Mouse (Mus musculus) lung, adult 2 months (tissue): ENCODE results near the gene Spata21. TPM values are rescaled to one million over a fixed set of nuclear protein-coding genes. Genes with fewer than 3 reads are reported as not detected.
A peak's percentile ranks its signal among the peaks of the same experiment; 100 is the strongest.

ENCODE experiments used
- DNase-seq: peaks from one replicate; pipeline ENCODE4 v3.0.0; 2022
- H3K4me1 ChIP-seq: fragments of 200-500 bp; 2 replicates; pipeline ENCODE4 v1.6.1; 2011; ENCODE audit warnings: low read length; ENCODE audit not compliant: control insufficient read depth, insufficient read depth
- H3K4me3 ChIP-seq: fragments of 200-500 bp; replicated peaks from 2 replicates; pipeline ENCODE3; 2011; ENCODE audit warnings: low read depth, mild to moderate bottlenecking, control low read depth, low read length; ENCODE audit errors: extremely low read depth
- CTCF ChIP-seq: fragments of 200-500 bp; IDR thresholded peaks from 2 replicates; pipeline ENCODE4 v1.5.1; 2011; ENCODE audit warnings: mild to moderate bottlenecking, low read length, control low read depth; ENCODE audit not compliant: insufficient read depth
- POLR2A ChIP-seq: fragments of 200-500 bp; IDR thresholded peaks from 2 replicates; pipeline ENCODE4 v1.6.1; 2011; ENCODE audit warnings: low read depth, mild to moderate bottlenecking, control low read depth, low read length, borderline replicate concordance; ENCODE audit errors: extremely low read depth
- WGBS: fragments of 180-500 bp; shearing (Covaris S2); methylation state at CpG from one replicate; pipeline ENCODE4 v1.1.7; 2018; 5-methylcytosine and 5-hydroxymethylcytosine counted together
- polyA plus RNA-seq: library from polyadenylated mRNA; depleted of rRNA; stranded (reverse); fragments of >200 nt; gene quantifications from 2 replicates; pipeline ENCODE4 v1.2.3, GENCODE M21; 2012

Spata21 gene
- polyA plus RNA-seq, 1 experiment, result not detected

DNA sequence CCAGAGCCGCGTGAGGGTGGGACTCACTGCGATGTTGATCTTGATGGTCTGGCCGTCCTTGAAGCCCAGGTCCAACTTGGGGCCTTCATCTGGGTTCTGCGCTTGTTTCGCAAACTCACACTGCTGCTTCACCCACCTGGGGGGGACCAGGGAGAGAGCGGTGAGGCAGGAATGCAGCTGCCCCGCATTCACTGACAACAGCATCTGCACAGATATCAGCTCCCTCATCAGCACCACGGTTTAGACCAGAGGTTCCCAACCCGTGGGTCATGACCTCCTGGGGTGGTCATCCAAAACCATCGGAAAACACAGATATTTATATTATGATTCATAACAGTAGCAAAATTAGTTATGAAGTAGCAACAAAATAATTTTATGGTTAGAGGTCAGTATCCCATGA lies 15.6 kb upstream of the Spata21 start:
- Histone ChIP-seq H3K4me1 (peaks cover 16% of the 10 kb centered on the region), H3K4me3 (no peak overlapping the region)
- no peak for DNase-seq
- 82% methylated on average over 11 of the region's 11 CpGs for WGBS
- TF ChIP-seq POLR2A, result no peak
- no peak for TF ChIP-seq CTCF

DNA sequence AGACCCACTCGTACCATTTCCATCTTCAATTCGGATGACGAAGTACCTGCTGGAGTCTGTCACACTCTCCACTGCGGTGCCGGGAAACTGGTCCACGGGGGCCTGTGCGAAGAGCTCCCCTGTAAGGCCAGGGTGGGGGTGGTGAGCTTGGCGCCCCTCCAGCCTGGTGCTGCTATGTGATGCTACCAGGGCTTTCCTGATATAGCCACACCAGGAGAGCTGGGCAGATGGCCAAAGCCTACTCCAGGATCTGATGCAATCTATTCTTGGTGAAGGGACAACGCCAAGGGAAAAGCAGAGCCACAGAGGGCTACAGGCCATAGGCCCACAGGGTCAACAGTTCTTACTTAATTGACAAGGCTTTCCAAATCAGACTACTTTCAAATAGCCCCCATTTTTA lies 14.5 kb upstream of the Spata21 start:
- peak; percentile 66 for DNase-seq
- H3K4me1 ChIP-seq, result peaks cover 16% of the 10 kb centered on the region
- whole genome bisulfite sequencing, result 45% methylated on average over 9 of the region's 9 CpGs
- TF ChIP-seq CTCF (no peak), POLR2A (no peak)
- H3K4me3 ChIP-seq, result no peak overlapping the region

DNA sequence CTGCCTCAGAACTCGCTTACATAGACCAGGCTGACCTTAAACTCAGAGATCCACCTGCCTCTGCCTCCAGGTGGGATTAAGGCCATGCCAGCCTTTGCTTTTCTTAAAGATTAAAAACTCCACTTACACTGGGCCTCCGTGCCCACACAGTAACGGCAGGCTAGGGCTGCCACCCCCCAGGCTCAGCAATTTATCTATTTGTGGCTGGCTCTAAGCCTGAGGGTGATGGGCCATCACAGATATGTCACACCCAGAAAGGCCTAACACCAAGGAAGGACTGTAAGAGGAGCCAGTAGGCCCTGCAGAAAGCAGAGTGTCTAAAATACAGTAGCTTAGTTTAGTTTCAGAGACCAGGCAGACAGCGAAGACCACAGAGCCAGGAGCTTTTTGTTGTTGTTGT lies 14.0 kb upstream of the Spata21 start:
- WGBS, result 85% methylated on average over 4 of the region's 4 CpGs
- Histone ChIP-seq H3K4me3 (no peak overlapping the region), H3K4me1 (peaks cover 16% of the 10 kb centered on the region)
- TF ChIP-seq CTCF, result no peak
- TF ChIP-seq POLR2A, result no peak
- no peak for DNase-seq

DNA sequence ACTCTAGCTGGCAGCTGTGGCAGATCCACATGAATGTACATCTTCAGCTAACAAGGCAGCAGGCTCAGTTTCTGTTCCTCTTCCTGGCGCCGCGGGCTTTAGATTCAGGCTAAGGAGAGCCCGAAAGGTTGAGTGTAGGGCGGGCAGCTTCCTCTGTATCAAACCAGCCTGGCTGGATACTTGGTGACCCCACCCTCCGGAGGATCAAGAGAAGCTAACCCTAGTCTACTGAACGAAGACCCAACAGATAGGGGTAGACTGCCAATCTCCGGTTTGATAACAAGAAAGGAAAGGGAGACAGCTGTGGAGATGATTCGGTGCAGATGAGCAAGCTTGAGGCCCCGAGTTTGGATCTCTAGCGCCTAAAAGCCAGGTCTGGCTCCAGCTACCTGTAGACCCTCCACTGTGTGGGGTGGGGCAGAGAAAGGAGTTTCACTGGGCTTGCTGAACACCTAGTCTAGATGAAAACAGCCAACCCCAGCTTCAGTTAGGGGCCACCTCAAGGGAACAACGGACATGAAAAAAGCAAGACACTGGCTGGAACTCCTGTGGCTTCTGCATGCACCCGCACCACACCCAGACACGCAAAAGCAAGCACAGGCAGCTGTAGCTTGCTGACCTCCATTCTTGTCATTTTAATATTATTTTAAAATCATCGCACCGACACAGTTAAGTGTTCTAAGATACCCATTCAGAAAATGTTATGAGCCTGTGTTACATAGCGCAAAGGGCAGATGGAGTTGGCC lies 11.2 kb upstream of the Spata21 start:
- H3K4me3 ChIP-seq, result peak overlapping the region; percentile 97
- no peak for DNase-seq
- TF ChIP-seq CTCF (no peak), POLR2A (no peak)
- H3K4me1 ChIP-seq, result peaks cover 16% of the 10 kb centered on the region
- WGBS, result 52% methylated on average over 17 of the region's 17 CpGs

DNA sequence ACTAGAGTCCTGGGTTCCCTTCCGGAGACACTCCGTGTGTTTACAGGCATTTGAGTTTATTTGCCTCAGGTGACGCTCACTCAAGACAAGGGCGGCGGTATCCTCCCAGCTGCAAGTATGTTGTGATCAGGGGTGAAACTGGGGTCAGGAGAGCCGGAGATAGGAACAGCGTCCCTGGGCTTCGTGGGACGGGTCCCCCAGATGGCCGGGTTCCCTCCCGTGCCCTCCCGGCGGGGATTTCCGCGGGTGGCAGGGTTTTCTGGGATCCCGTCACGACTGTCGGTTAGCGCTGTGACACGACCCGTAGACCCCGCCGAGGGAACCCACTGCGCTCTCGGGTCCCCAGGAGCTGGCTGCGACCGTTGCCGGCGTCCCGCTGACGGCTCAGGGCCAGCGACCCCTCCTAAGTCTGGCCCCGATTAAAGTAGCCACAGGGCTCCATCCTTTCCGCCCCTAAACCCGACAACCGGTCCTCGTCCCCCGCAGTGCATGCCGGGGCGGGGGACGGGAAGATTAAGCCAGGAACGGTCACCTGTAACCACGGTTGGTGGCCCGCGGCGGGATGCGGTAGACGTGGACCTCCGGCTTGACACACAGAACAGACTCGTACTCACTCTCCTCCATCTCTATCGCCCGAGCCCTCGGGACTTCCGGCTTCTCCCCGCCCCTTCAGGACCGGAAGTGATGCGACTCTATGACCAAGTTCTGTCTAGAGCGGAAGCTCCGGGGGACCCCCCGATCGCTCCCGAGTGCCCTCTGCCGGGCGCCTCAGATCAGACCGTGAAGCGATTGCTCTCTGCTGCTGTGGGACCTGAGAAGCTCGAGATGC lies 10.2 kb upstream of the Spata21 start, which contains the start of gene Necap2:
Necap2 (minus strand) TSS at position 677 of the 829 bp plus-strand sequence.
- TF ChIP-seq CTCF (peak; percentile 55), POLR2A (peak; percentile 98; the same call in 1 of the 2 replicates)
- peaks cover 16% of the 10 kb centered on the region for H3K4me1 ChIP-seq
- peak; percentile 94 for DNase-seq
- peak within 1 kb of the TSS; percentile 97 for H3K4me3 ChIP-seq
- under 1% methylated on average over 67 of the region's 67 CpGs for whole genome bisulfite sequencing

DNA sequence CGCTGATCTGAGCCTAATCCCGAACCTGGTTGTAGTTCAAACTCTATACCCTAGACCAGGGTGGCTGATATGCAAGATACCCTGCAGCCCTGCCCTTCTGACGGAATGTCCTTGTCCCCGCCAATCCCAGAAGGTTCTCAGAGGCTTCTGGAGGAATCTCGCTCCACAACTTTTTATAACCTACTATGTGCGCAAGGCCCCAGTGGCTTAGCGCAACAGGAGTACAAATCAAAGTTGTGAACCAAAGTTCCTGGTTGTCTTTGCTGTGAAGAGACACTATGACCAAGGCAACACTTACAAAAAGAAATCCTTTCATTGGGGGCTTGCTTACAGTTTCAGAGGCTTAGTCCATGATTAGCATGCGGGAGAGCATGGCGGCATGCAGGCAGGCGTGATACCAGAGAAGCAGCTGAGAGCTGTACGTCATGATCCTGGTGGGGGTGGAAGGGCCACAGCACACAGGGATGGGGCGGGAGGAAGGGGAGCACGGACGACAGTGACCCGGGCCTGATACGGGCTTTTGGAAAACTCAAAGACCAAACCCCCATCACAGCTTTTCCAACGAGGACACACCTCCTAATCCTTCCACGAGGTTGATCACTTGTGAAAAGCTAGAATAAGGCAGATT lies 9.5 kb upstream of the Spata21 start:
- peaks cover 16% of the 10 kb centered on the region for H3K4me1 ChIP-seq
- TF ChIP-seq CTCF, result no peak
- TF ChIP-seq POLR2A, result no peak
- 70% methylated on average over 18 of the region's 18 CpGs for WGBS
- H3K4me3 ChIP-seq, result no peak overlapping the region
- no peak for DNase-seq

DNA sequence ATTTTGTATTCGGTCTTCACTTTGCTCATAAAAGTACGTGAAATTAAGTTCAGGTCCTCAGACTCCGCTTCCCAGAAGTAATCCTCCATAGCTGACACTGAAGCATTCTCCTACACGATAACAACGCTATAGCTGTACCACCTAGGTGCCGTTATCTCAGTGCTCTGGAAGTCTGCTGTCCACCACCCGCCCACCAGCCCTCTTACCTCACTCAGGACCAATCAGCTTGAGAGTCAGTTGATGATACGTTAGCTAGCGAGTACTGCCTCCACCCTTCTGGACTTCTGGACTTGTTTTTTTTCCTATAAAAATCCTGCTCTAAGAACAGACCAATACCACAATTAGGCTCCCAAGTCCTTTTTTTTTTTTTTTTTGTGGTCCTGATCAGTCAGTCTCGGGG lies 1.3 kb upstream of the Spata21 start:
- DNase-seq, result no peak
- Histone ChIP-seq H3K4me1 (no peaks in the 10 kb centered on the region), H3K4me3 (no peak overlapping the region)
- TF ChIP-seq CTCF, result no peak
- no peak for TF ChIP-seq POLR2A
- 69% methylated on average over 10 of the region's 10 CpGs for WGBS

DNA sequence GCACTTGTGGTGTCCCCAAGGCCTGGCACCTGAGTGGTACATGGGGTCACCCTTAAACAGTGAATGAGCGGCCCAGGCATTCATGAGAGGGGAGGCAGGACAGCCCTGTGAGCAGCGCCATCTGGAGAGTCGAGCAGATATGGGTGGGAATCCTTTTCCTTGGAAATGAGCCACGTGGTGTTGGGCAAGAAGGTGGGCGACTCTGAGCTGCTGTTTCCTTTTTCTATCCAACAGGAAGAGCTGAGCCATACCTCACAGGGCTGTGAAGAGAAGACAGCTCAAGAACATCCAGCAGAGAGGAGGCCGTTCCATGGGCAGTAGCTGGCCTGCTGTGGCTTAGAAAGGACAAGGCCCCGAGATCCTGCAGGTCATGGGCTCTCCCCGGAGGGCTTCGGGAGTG lies 581 bp downstream of the Spata21 start:
- no peak overlapping the region for H3K4me3 ChIP-seq
- no peak for DNase-seq
- no peaks in the 10 kb centered on the region for H3K4me1 ChIP-seq
- TF ChIP-seq CTCF (no peak), POLR2A (no peak)
- 44% methylated on average over 9 of the region's 9 CpGs for WGBS

DNA sequence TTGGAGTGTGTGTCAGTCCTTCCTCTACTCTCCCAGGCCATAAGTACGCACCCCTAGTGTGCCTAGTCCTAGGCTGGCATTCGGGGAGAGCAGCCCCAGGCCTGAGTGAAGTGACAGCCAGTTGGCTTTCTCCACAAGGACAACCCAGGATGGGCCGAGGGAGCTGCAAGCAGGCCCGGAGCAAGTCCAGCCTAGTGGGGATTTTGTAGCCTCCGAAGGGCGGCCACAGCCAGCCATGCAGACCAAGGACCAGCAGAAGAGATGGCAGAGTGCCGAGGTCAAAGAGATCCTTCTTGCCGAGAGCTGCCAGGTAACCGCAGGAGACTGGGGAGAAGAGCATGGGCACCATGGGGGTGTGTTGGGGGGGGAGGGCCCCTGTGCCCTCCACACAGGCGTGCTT lies 6.9 kb downstream of the Spata21 start:
- TF ChIP-seq POLR2A (no peak), CTCF (no peak)
- DNase-seq, result no peak
- H3K4me3 ChIP-seq, result no peak overlapping the region
- 79% methylated on average over 10 of the region's 10 CpGs for whole genome bisulfite sequencing
- H3K4me1 ChIP-seq, result no peaks in the 10 kb centered on the region
